Mouse (Mus musculus): Measurements from ENCODE around the gene Cd177.
A peak's percentile ranks its signal among the peaks of the same experiment; 100 is the strongest.
"Not testable (repeated sequence)": the region's sequence is repeated elsewhere in the genome, so short reads cannot be mapped to it uniquely, and the experiment has no call there.

Gene Cd177

GRCm38 (mm10) chr7:24760211-24760610 lies at the start of gene Cd177:
TSS of gene Cd177 (minus strand) at chr7:24760311.
- DNase-seq (ENCODE audit: low read depth) = no peak

DNA sequence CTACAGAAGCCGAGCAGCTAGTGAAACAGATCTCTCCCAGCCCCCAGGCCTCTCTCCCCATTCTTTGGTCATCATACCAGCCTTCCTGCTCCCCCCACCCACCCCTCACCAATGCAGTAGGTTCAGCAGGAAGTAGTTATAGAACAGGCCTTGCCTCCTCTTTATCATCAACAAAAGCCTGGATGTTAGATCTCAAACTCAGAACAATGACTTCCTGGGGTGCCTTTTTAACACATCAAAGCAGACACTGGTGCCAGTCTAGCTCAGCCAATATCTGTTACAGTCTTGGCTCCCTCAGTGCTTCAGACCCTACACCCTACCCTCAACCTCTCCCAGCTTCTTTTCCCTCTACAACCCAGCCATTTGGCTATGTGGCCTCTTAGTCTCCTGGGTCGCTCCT lies 48.9 kb upstream of the Cd177 start:
- DNase-seq (ENCODE audit: low read depth) = no peak

DNA sequence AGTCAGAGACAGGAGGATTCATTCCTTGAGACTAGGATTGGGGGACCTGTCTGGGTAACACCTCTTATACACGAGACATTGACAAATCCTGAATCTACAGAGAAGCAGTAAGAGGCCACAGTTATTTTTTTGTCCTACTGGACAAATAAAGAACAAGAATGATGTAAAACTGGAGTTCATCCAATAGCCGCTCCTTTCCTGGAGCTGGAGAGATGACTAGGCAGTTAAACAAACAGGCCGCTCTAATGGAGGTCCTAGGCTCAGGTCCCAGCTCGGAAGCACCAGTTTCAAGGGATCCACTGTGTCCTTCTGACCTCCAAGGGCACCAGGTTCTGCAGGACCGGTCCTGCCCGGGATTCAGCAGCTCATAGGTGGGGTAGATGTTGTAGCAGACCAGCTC lies 44.7 kb upstream of the Cd177 start:
- no peak for DNase-seq (ENCODE audit: low read depth)

- no peak for DNase-seq (ENCODE audit: low read depth)
Observed at GRCm38 (mm10) chr7:24802149-24802767, 42.1 kb upstream of the Cd177 start.

DNA sequence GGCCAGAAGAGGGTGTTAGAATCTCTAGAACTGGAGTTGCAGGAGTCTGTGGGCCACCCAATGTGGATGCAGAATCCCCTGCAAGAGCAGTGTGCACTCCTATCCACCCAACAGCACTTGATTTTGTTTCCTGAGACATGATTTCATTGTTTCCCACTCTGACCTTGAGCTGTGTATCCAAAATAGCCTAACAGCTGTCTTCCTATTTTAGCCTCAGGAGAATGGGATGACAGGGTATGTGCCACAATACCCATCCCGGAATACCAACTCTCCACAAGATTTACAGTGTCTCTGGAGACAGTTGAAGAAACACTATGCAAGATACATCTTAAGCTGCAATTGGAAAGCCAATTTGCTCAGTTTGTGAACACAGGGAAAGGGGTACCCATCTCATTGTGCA lies 37.8 kb upstream of the Cd177 start:
- no peak for DNase-seq (ENCODE audit: low read depth)

- DNase-seq (ENCODE audit: low read depth) = not testable (repeated sequence)
Observed at GRCm38 (mm10) chr7:24776918-24777317, 16.8 kb upstream of the Cd177 start, which contains the start of gene Ceacam10. TSS of gene Ceacam10 (plus strand) at chr7:24777206.

DNA sequence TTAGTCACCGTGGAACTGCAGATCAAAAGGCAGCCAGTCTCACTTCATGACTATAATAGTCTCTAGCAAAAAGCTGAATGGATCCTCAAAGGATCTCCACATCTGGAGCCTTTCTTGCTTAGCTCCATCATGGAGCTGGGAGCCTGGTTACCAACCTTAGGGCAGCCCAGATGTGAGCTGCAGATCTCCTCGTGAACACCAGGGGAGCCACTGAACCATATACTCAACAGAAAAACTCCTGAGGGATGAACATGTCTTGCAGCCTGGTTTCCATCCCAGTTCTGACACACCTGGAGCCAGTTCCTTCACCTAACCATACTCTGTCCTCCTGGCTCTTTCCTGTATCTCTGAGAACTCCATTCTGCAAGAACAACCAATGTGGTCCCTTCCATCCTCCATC lies 16.0 kb upstream of the Cd177 start:
- no peak for DNase-seq (ENCODE audit: low read depth)

DNA sequence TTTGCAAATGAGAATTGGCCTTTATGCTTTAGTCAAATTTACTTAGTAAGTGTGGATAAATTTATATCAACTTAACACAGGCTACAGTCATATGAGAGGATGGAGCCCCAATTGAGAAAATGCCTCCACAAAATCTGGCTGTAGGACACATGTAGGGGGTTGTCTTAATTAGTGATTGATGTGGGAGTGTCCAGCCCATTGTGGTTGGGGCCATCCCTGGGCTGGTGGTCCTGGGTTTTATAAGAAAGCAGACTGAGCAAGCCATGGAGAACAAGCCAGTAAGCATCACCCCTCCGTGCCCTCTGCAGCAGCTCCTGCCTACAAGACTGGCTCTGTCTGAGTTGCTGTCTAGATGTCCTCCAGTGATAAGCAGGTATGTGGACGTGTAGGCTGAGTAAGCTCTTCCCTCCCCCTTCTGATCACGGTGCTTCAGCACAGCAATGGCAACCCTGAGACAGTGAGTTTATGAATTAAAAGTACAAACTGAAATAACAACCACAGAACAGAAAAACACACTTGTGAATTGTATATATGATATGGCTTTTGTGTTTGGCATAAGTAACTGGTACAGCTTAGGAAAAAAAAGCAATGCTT lies 13.9 kb upstream of the Cd177 start:
- no peak for DNase-seq (ENCODE audit: low read depth)

- no peak for DNase-seq (ENCODE audit: low read depth)
Observed at GRCm38 (mm10) chr7:24771361-24771760, 11.2 kb upstream of the Cd177 start.

DNA sequence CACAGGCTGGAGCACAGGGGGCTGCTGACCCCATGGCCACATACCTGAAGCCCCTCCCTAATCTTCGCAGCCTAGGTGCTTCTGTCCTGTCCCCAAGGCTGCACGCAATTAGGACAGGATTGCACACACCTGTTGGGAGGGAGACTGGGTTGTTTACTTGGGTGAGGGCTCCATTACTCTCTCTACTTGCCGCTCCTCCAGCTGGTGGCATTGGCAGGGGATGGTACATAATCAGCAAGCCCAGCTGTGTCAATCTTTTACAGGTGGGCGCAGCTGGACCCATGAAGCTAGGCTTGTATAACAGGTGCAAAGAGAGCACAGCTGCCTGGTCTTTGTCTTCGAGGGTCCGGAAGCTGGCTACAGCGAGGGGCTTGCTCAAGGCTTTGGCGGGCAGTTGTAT lies 2.5 kb upstream of the Cd177 start:
- DNase-seq (ENCODE audit: low read depth) = no peak

- DNase-seq (ENCODE audit: low read depth) = no peak
Observed at GRCm38 (mm10) chr7:24761161-24761560, 1.1 kb upstream of the Cd177 start.

GRCm38 (mm10) chr7:24758520-24758919 lies 1.6 kb downstream of the Cd177 start:
- no peak for DNase-seq (ENCODE audit: low read depth)

DNA sequence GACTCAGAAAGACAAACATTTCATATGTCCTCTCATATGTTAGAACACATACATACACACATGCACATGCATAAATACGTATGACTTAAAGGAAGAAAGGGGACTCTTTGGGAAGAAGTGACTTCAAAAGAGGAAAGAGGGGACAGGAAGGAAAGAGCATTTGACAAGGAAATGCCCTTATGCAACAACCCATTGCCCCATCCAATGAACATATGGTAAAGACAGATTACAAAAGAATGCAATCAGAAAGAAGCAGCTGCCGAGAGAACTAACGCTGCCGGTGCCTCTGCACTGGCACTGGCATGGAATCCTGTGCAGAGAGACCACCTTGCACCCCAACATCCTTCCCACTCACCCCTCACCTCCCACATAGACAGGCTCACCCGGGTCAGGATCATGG lies 6.6 kb downstream of the Cd177 start:
- no peak for DNase-seq (ENCODE audit: low read depth)

- DNase-seq (ENCODE audit: low read depth) = no peak
Observed at GRCm38 (mm10) chr7:24751610-24752009, 8.5 kb downstream of the Cd177 start.

- DNase-seq (ENCODE audit: low read depth) = no peak
Observed at GRCm38 (mm10) chr7:24750695-24751094, 9.4 kb downstream of the Cd177 start.

DNA sequence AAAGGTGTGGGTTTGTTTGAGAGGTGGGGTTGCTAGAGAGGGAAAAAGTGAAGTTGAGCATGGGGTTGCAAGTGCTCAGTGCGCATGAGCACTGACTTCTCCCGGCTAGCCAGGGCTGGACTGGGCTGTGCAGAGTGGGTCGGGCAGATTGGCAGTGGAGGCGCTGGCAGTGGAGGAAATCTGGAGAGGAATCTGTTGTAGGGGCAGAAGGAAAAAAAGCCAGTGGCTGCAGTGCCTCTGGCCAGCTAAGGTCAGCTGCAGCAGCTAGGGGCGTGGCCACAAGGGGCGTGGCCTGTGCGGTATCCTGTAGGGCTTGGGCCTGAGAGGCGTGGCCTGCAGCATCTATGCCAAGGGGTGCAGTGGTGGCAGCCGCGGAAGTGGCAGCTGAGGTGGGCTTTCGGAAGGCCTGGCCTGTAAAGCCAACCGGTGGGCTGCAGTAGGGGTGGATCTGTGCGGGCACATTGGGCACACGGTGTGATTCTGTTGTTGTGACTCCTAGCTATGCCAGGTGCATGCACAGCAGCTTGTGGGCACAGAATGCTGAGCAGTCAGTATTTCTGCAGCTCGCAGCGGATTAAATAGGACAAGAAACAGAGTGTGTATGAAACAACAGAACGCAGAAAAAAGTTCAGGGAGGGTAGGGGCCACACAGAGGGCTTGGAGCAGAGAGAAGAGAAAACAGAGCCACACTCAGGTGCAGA lies 24.0 kb downstream of the Cd177 start:
- peak; percentile 11 for DNase-seq (ENCODE audit: low read depth)

GRCm38 (mm10) chr7:24726808-24727207 lies 33.3 kb downstream of the Cd177 start, which contains the start of gene Gm4763:
TSS of gene Gm4763 (minus strand) at chr7:24726908.
- not testable (repeated sequence) for DNase-seq (ENCODE audit: low read depth)

DNA sequence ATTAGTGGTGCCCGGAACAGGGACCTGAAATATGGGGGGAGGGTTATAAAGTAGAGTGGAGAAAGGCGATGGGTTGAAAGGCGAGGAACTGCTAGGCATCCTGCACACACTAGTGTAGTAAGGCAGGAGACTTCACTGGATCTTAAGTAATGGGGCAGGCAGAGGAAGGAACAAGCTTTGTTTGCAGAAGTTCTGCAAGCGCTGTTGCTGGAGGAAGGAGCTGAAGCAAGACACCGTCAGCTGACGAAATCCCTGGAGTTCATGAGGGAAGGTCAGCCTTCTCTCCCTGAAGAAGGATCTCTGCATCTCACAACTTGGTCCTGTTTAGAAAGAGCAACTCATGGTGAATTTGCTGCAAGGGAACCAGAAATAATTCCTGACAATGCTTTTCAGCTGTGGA lies 45.1 kb downstream of the Cd177 start:
- DNase-seq (ENCODE audit: low read depth) = no peak

GRCm38 (mm10) chr7:24708832-24709292 lies 51.2 kb downstream of the Cd177 start, which contains the start of gene BC049730:
TSS of gene BC049730 (plus strand) at chr7:24709242.
- DNase-seq (ENCODE audit: low read depth) = no peak

- not testable (repeated sequence) for DNase-seq (ENCODE audit: low read depth)
Observed at GRCm38 (mm10) chr7:24702841-24703240, 57.3 kb downstream of the Cd177 start.

DNA sequence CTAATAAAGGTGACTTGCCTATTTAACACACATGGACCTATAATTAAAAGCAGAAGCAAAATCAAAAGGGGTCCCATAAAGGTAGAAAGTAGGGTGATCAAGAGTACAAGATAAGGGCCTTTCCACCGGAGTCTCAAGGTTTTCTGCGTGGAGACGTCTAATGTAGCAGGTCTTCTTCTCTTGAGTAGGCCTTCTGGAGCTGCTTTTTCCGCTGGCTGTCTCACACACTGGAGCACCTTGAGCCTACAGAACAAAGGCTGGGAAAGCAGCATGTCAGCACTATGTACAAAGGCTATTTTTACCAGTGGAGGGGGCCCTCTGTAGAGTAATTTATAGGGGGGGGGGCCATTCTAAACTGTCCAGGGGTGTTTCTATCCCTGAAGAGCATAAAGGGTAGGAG lies 62.2 kb downstream of the Cd177 start:
- not testable (repeated sequence) for DNase-seq (ENCODE audit: low read depth)
